Mouse (Mus musculus) thymus, adult 2 months (tissue): Measurements from ENCODE around the gene Nop53.

Experiments used
- CTCF ChIP-seq: fragments of 200-500 bp; IDR thresholded peaks from 2 replicates; pipeline ENCODE4 v1.5.1; 2012; ENCODE audit warnings: mild to moderate bottlenecking, control low read depth, low read length, moderate library complexity, borderline replicate concordance; ENCODE audit not compliant: control insufficient read depth, poor library complexity, insufficient read depth; ENCODE audit errors: extremely low read depth
- POLR2A ChIP-seq: fragments of 200-500 bp; IDR thresholded peaks from 2 replicates; pipeline ENCODE4 v1.6.1; 2012; ENCODE audit warnings: mild to moderate bottlenecking, low read length, control low read depth, moderate library complexity; ENCODE audit not compliant: control insufficient read depth, poor library complexity, insufficient read depth; ENCODE audit errors: extremely low read depth

DNA sequence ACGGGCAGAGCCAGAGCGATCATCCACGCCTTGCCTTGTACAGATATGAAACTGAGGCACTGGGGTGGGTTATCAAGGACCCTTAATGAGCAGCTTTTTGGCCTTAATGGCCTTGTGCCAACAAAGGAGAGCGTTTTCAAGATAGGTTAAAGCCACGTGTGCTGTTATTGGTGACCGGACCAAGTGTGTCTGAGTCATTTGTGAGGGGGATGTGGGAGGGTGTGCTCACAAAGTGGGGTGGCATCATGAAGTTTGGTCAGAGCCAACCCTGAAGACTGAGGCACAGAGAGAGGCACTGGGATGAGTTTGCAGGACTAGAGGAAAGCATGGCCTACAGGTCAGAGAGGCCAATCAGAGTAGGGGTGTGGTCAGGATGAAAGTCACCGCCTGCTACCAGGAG lies 8.6 kb upstream of the Nop53 start:
- TF ChIP-seq POLR2A (no peak), CTCF (no peak)
